Mouse (Mus musculus) kidney, postnatal 4 days (tissue): Measurements from ENCODE around the gene Gm4881.

Experiments used
- DNase-seq, 2 experiments: peaks; one replicate each; pipeline ENCODE4 v3.0.0; 2021; ENCODE audit warnings: mixed read lengths in 2 of 2

The Gm4881 gene

GRCm38 (mm10) chr7:24892125-24892583, 52.1 kb downstream of the Gm4881 start:
- no peak for DNase-seq

GRCm38 (mm10) chr7:24891241-24892124, 52.8 kb downstream of the Gm4881 start:
- no peak for DNase-seq

GRCm38 (mm10) chr7:24890281-24891216, 53.7 kb downstream of the Gm4881 start:
- peak; percentile 78 to 83 for DNase-seq

GRCm38 (mm10) chr7:24889431-24890220, 54.7 kb downstream of the Gm4881 start:
- DNase-seq, result peak; percentile 57 to 73

- DNase-seq, result no peak
These were observed 57.2 kb downstream of the Gm4881 start for GRCm38 (mm10) chr7:24887096-24887495.

GRCm38 (mm10) chr7:24886308-24886633, 58.0 kb downstream of the Gm4881 start:
- peak in 1 of 2 experiments; percentile 33 for DNase-seq

- DNase-seq, result peak in 1 of 2 experiments; percentile 19
These were observed 58.6 kb downstream of the Gm4881 start for GRCm38 (mm10) chr7:24885468-24886307.

GRCm38 (mm10) chr7:24884693-24885291, 59.5 kb downstream of the Gm4881 start:
- peak; percentile 58 to 77 for DNase-seq

- peak; percentile 99 to 100 for DNase-seq
These were observed 60.2 kb downstream of the Gm4881 start, which contains the start of gene Rps19 for GRCm38 (mm10) chr7:24883896-24884692. Rps19 (plus strand) TSS chr7:24884371.

- DNase-seq, result no peak
These were observed 61.7 kb downstream of the Gm4881 start for GRCm38 (mm10) chr7:24882416-24883199.

GRCm38 (mm10) chr7:24879620-24880019, 64.7 kb downstream of the Gm4881 start:
- DNase-seq, result no peak

GRCm38 (mm10) chr7:24877588-24877987, 66.7 kb downstream of the Gm4881 start:
- DNase-seq, result no peak
